Mouse (Mus musculus) megakaryocyte-erythroid progenitor cell, adult 5-6 weeks (primary cell): ENCODE results near the gene Abcb1a. TPM values are rescaled to one million over a fixed set of nuclear protein-coding genes. Genes with fewer than 3 reads are reported as not detected.

Experiments
- ATAC-seq: replicated peaks from 2 replicates; pipeline ENCODE4 v1.8.0; 2016; ENCODE audit warnings: mild to moderate bottlenecking, inconsistent platforms; ENCODE audit not compliant: severe bottlenecking, poor library complexity, low FRiP score, low TSS enrichment
- total RNA-seq, 2 experiments: library from RNA; stranded (forward) in 1 of 2; stranded (reverse) in 1 of 2; fragments of 200-1000, 215-1000 nt in 1 of 2; fragments of >200 nt in 1 of 2; fragmentation: Nextera tagmentation in 1 of 2; gene quantifications; 2 replicates each; pipeline ENCODE4 v1.2.3; 2014 to 2017

Abcb1a gene
- 0.59 TPM in 1 of 2 replicates, not detected in the other for total RNA-seq (2014; fragmentation: Nextera tagmentation)
- 0.05 TPM in 1 of 2 replicates, not detected in the other for total RNA-seq (2017)

GRCm38 (mm10) chr5:8659911-8660737 is at the start of gene Abcb1a:
Gene Abcb1a, plus strand, starts transcription at chr5:8660077.
- peak; percentile 73 for ATAC-seq

GRCm38 (mm10) chr5:8622071-8622595 is 37.7 kb upstream of the Abcb1a start:
- ATAC-seq = peak; percentile 62

- peak; percentile 99 for ATAC-seq
Measured at GRCm38 (mm10) chr5:8622596-8623231, 37.2 kb upstream of the Abcb1a start, which contains the start of gene Rundc3b. Gene Rundc3b, minus strand, starts transcription at chr5:8622952.

GRCm38 (mm10) chr5:8632901-8633300 is 27.0 kb upstream of the Abcb1a start:
- ATAC-seq = no peak

- no peak for ATAC-seq
Measured at GRCm38 (mm10) chr5:8634489-8634975, 25.3 kb upstream of the Abcb1a start.

- ATAC-seq = no peak
Measured at GRCm38 (mm10) chr5:8648300-8648699, 11.6 kb upstream of the Abcb1a start.

GRCm38 (mm10) chr5:8648774-8649173 is 11.1 kb upstream of the Abcb1a start:
- ATAC-seq = no peak

- ATAC-seq = no peak
Measured at GRCm38 (mm10) chr5:8652085-8652484, 7.8 kb upstream of the Abcb1a start.

- no peak for ATAC-seq
Measured at GRCm38 (mm10) chr5:8660738-8661151, 868 bp downstream of the Abcb1a start.

- ATAC-seq = no peak
Measured at GRCm38 (mm10) chr5:8664678-8665077, 4.8 kb downstream of the Abcb1a start.

- ATAC-seq = no peak
Measured at GRCm38 (mm10) chr5:8667758-8668474, 8.0 kb downstream of the Abcb1a start.

GRCm38 (mm10) chr5:8669606-8670005 is 9.7 kb downstream of the Abcb1a start:
- no peak for ATAC-seq

- ATAC-seq = peak; percentile 65
Measured at GRCm38 (mm10) chr5:8675262-8675951, 15.5 kb downstream of the Abcb1a start.

GRCm38 (mm10) chr5:8675952-8676262 is 16.0 kb downstream of the Abcb1a start:
- ATAC-seq = no peak

- ATAC-seq = no peak
Measured at GRCm38 (mm10) chr5:8681166-8681565, 21.3 kb downstream of the Abcb1a start.

- ATAC-seq = no peak
Measured at GRCm38 (mm10) chr5:8683686-8684085, 23.8 kb downstream of the Abcb1a start.

GRCm38 (mm10) chr5:8686071-8686470 is 26.2 kb downstream of the Abcb1a start:
- no peak for ATAC-seq

- ATAC-seq = no peak
Measured at GRCm38 (mm10) chr5:8687550-8687949, 27.7 kb downstream of the Abcb1a start.

GRCm38 (mm10) chr5:8716061-8716460 is 56.2 kb downstream of the Abcb1a start:
- ATAC-seq = no peak
